Mouse (Mus musculus) gastrocnemius, adult 8-10 months (tissue): ENCODE measurements around the gene Clec12a. TPM values are rescaled to one million over a fixed set of nuclear protein-coding genes. Genes with fewer than 3 reads are reported as not detected.

ENCODE experiments used
- DNase-seq, 2 experiments: peaks; one replicate each; pipeline ENCODE4 v3.0.0; 2022; ENCODE audit warnings: low spot score in 2 of 2
- total RNA-seq, 4 experiments: library from RNA; stranded (reverse); gene quantifications; 2 replicates each; pipeline ENCODE4 v1.2.4; 2022

Clec12a gene
- total RNA-seq, 4 experiments from 2014 or later: 0.13 to 0.61 (median 0.22) TPM; not detected in 1

DNA sequence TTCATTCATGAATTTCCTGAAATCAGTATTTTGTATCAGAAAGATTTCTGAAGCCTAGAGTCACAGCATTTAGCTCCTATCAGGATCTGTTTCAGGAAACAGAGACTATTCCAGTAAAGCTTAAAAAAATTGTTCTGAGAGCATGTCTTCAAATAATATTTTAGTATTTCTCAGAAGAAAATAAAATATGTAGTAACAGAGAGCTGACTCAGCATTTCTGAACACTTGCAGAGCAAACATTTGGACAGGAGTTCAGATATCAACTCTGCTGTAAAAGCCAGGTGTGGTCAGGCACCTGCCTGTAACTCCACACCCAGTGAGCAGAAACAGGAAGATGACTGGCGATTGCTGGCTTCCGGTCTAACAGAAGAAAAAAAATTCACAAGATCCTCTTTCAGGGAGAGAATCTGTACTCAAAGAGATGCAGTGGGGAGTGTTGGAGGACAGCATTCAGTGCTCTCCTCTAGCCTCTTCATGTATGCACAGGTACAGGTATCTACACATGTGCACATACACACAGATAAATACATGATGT lies 32.5 kb downstream of the Clec12a start:
- no peak for DNase-seq

DNA sequence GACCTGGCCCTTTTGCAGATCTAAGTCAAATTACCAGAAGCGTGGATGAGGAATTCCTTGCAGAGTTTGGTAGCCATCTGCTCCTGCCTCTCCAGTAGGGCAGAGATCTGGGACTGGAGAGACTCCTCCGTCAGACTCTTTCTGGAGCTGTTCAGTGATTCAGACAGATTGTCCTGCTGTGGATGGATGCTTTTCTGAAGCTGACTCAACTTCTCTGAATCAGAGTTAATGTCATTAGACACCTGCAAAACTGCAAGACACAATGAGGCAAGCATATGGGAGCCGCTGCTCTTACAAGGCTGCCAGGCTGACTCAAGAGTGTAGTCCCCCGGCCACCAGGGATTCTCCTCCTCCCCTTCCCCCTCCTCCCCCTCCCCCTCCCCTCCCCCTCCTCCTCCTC lies 38.0 kb downstream of the Clec12a start:
- DNase-seq: no peak

DNA sequence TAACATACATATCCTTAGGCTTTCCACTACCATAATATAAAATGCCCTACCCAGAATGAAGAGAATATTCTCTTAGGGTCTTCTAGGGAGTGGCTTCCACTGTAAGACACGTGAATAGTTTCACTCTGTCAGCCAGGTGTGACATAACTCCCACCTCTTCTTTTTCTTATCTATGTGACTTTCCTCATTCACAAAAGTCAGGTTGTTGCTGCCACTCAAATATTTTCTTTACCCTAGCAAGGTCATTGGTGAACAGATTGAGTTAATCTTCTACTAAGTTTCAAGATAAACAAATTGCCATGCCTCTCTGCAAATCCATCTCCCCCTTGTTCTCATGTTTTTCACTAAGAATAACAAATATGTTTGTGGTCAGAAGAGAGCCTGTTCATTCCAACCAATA lies 39.2 kb downstream of the Clec12a start:
- DNase-seq: no peak

DNA sequence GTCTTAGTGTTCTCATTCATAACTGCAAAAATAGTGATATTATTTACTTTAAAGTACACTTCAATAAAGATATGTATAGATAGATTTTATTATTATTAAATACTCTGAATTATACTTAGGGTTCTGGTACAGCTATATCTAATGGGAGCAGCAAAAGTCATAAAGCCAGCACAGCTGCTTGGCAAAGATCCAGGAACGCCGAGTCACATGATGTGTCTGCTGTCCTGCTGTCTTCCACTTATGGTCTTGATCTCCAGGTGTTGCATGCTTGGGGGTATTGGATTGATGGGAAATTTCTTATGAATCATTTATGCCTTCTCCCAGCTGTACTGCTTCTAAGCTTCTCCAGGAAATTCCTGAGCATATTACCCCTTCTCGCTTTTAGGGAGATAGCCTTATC lies 41.0 kb downstream of the Clec12a start:
- no peak for DNase-seq

- no peak for DNase-seq
Observed at GRCm38 (mm10) chr6:129385000-129385399, 42.5 kb downstream of the Clec12a start.

DNA sequence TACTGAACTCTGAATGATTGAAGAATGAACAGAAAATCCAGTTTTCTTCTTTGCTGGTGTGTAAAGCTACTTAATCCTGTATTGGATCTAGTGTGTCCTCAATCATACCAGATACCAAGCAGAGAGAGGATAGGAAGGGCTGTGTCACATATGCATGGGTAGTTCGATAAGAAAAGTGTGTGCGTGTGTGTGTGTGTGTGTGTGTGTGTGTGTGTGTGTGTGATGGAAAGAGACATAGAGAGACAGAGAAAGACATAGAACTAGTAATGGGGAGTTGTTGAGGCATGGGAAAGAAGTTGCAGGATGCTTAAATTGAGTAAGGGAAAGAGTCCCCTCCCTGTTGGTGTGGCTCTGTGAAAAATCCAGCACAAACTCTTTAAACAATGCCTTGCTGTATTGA lies 43.3 kb downstream of the Clec12a start, which contains the start of gene Clec12b:
Gene Clec12b, minus strand, starts transcription at position 101 of the 400 bp plus-strand sequence.
- DNase-seq: no peak

- no peak for DNase-seq
Observed at GRCm38 (mm10) chr6:129393087-129393720, 50.7 kb downstream of the Clec12a start.

GRCm38 (mm10) chr6:129393732-129394131 lies 51.2 kb downstream of the Clec12a start:
- DNase-seq: no peak

DNA sequence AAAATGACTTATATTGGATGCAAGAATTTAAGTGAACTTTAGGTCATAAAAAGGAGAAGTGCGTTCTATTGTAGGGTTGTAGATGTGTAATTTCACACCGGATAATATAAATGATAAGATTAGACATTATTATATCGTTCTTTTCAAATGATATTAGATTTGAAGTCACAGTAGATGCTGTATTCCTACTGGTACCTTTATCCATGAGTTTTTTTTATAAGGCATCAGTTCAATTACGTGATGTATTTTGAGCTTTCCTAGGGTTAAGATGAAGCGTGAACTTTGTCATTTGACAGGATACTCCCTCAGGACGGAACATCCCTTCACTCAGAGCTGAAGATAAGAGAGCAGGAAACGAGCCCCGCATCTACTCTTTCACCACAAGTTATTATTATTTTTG lies 54.5 kb downstream of the Clec12a start, which contains the start of gene Clec1b:
Gene Clec1b, plus strand, starts transcription at position 301 of the 400 bp plus-strand sequence.
- no peak for DNase-seq

- no peak for DNase-seq
Observed at GRCm38 (mm10) chr6:129399945-129400344, 57.5 kb downstream of the Clec12a start.

DNA sequence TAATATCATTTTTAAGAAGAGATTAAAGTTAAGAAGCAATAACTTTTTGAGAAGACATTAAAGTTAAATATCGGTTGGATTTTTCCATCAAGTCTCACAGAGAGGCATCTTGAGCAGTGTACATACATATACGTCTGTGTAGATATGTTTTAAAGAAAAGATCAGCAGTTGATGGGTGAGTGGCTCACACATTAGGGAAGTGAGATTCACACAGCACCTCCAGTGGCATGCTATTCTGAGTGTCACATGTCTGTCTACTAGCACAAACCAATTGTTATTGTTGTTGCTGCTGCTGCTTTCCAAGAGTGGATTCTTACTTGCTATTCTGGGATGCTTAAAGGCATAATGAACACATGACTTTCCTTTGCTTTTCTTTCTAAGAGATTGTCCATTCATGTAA lies 59.9 kb downstream of the Clec12a start:
- DNase-seq: no peak

GRCm38 (mm10) chr6:129403391-129403790 lies 60.9 kb downstream of the Clec12a start:
- DNase-seq: no peak

DNA sequence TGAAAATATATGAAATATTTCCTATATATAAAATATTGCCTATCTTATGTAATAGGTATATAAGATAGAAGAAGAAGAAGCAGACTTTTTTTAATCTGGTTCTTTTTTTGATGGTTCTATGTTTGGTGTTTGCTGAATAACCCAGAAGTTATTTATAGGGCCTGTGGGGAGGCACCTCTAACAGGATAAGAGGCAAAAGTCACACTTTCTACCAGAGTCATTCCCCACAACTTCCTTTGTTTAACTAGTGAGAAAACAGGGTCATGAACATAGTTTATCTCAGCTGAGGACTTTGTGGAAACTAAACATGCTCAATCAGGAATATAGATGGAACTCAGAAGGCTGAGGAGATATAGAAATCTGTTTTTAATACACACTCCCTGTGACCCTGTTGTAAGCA lies 63.5 kb downstream of the Clec12a start:
- DNase-seq: no peak

DNA sequence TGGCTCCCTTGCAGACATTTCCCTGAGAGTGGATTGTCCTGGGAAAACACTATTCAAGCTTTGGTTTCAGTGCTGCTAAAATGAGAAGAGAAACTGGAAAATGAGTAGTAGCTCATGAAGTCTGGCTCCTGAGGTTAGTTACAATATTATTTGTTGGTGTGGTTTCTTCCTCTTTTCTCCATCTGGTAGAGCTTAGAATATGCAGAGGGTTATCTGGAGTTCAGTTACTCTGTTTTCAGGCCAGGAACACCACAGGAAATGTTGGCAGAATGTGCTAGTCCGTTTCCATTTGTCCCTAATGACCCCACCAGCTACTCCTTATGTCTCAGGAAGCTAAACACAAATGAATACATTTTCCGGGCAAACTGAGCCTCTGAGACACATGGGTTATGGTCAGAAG lies 64.8 kb downstream of the Clec12a start:
- DNase-seq: no peak

GRCm38 (mm10) chr6:129408562-129408961 lies 66.1 kb downstream of the Clec12a start, which contains the start of gene Clec9a:
Clec9a (plus strand) TSS chr6:129408862.
- no peak for DNase-seq

DNA sequence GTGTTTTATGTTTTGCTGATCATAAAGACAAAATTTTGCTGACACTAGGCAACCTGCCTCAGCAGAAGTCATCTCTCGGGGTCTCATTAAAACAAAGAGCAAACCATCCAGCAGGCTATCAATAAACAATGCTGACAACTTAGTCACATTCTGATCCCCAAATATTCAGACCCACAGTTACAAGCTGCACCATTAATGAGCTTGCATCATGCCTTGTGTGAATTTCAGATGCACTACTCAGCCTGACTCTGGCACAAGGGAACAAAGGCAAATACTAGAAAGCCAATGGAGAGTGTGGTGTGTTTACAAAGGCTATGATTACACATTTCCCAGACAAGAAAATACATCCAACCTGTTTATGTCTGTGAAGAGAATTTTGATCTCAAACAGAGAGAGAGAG lies 71.7 kb downstream of the Clec12a start:
- no peak for DNase-seq

Other genes with a start within 250 kb of the Clec12a start
- under 1 TPM; 0.29 to 0.75 (median 0.37) TPM for gene Clec2e, start 241.8 kb upstream of the Clec12a start, total RNA-seq
- 10 to 100 TPM; 60.1 to 87.3 (median 74.7) TPM for gene Clec2d, start 162.1 kb upstream of the Clec12a start, total RNA-seq
- not detected for gene Cd69, start 67.3 kb upstream of the Clec12a start, total RNA-seq
- gene 4922502D21Rik, start 10.9 kb upstream of the Clec12a start, total RNA-seq: not detected
- gene Clec12b, start 43.2 kb downstream of the Clec12a start, total RNA-seq: not detected
- not detected for gene Clec1b, start 54.6 kb downstream of the Clec12a start, total RNA-seq
- gene Clec9a, start 66.2 kb downstream of the Clec12a start, total RNA-seq: not detected
- 1 to 10 TPM; 1.5 to 4.4 (median 2.0) TPM for gene Clec1a, start 109.3 kb downstream of the Clec12a start, total RNA-seq
- under 1 TPM in 1 of 4 experiments, not detected in 3; 0.48 TPM for gene Olr1, start 164.5 kb downstream of the Clec12a start, total RNA-seq
- not detected for gene Tmem52b, start 169.9 kb downstream of the Clec12a start, total RNA-seq
- gene Gabarapl1, start 190.5 kb downstream of the Clec12a start, total RNA-seq: 10 to 100 TPM; 69.2 to 94.1 (median 86.7) TPM
- not detected for gene Klre1, start 235.2 kb downstream of the Clec12a start, total RNA-seq
- gene Klrd1, start 249.1 kb downstream of the Clec12a start, total RNA-seq: not detected